ENCODE assay signal across 21 mouse cellular contexts in the genomic region with DNA sequence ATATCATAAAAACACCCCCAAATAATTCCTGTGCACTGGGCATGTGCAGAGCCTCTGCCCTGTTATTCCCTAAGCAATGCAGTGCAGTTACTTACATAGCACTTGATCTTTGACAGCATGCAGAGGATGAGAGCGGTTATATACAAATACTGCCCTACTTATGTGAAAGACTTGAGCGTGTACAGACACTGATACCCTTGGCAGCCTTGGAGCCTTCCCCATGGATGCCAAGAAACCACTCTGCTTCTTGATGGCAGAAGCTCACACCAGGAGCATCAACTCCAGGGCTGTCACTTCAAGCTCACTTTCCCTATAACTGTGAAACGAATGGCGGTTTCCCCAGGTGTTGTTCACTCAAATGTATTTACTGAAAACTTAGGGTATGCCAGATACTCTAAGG.
"Had no signal": no experiment of that assay in that cellular context is flagged by ENCODE, and none has a peak within 500 bp of the region (broad histone marks: within the 10 kb centered on the region; RNA-seq: fewer than 3 reads in every experiment).

No protein-coding gene starts in this region.

- H3K27ac ChIP-seq: liver, embryonic 12.5 days; liver, embryonic 15.5 days; lung, embryonic 15.5 days; midbrain, embryonic 10.5 days; midbrain, embryonic 13.5 days; neural tube, embryonic 13.5 days; stomach, postnatal 0 days had no signal

- H3K27me3 ChIP-seq: limb, embryonic 13.5 days; liver, embryonic 12.5 days; liver, embryonic 15.5 days; lung, embryonic 15.5 days; megakaryocyte, embryonic 14.5 days; midbrain, embryonic 13.5 days; neural tube, embryonic 13.5 days had no signal

- H3K9me3 ChIP-seq: limb, embryonic 13.5 days; liver, embryonic 12.5 days; liver, embryonic 15.5 days; lung, embryonic 15.5 days; midbrain, embryonic 10.5 days; midbrain, embryonic 13.5 days; neural tube, embryonic 13.5 days had no signal

- H3K36me3 ChIP-seq: limb, embryonic 13.5 days; liver, embryonic 12.5 days; liver, embryonic 15.5 days; lung, embryonic 15.5 days; midbrain, embryonic 10.5 days; midbrain, embryonic 13.5 days; neural tube, embryonic 13.5 days had no signal

- H3K4me3 ChIP-seq: limb, embryonic 13.5 days; liver, embryonic 12.5 days; liver, embryonic 15.5 days; lung, embryonic 15.5 days; megakaryocyte, embryonic 14.5 days; midbrain, embryonic 10.5 days; midbrain, embryonic 13.5 days; myocyte; neural tube, embryonic 13.5 days had no signal

- DNase-seq: kidney, postnatal 14 days; kidney, postnatal 4 days; left cerebral cortex, postnatal 4 days; liver; lung, adult 18-20 months; lung, postnatal 10 days; lung, postnatal 36 days; thymus, adult 2 months; thymus, postnatal 14 days; thymus, postnatal 4 days had no signal

- H3K4me1 ChIP-seq: liver, embryonic 12.5 days; liver, embryonic 15.5 days; lung, embryonic 15.5 days; megakaryocyte, embryonic 14.5 days; midbrain, embryonic 10.5 days; midbrain, embryonic 13.5 days had no signal

- H3K9ac ChIP-seq: limb, embryonic 13.5 days; liver, embryonic 12.5 days; liver, embryonic 15.5 days; lung, embryonic 15.5 days; midbrain, embryonic 13.5 days; neural tube, embryonic 13.5 days had no signal

- ATAC-seq: liver, embryonic 12.5 days; midbrain, embryonic 13.5 days; midbrain, embryonic 16.5 days had no signal

- H3K4me2 ChIP-seq: limb, embryonic 13.5 days; liver, embryonic 12.5 days; liver, embryonic 15.5 days; lung, embryonic 15.5 days; midbrain, embryonic 13.5 days; neural tube, embryonic 13.5 days had no signal
